Mouse (Mus musculus) ES-Bruce4 (cell line): Measurements from ENCODE around the gene Mpc1. TPM values are rescaled to one million over a fixed set of nuclear protein-coding genes. Genes with fewer than 3 reads are reported as not detected.

Experiments
- H3K27ac ChIP-seq: 2 replicates; pipeline ENCODE4 v1.5.1; 2012; ENCODE audit warnings: low read length, inconsistent platforms; ENCODE audit not compliant: insufficient read depth
- H3K27me3 ChIP-seq: 2 replicates; pipeline ENCODE4 v1.6.1; 2012; ENCODE audit warnings: mild to moderate bottlenecking, low read length, inconsistent platforms; ENCODE audit not compliant: control insufficient read depth, poor library complexity, insufficient read depth, severe bottlenecking
- H3K36me3 ChIP-seq: 2 replicates; pipeline ENCODE4 v1.6.1; 2012; ENCODE audit warnings: inconsistent platforms, mild to moderate bottlenecking, low read length, moderate library complexity; ENCODE audit not compliant: control insufficient read depth, poor library complexity, insufficient read depth, severe bottlenecking
- H3K4me1 ChIP-seq: one replicate; pipeline ENCODE4 v1.8.1; 2011; ENCODE audit warnings: low read length; ENCODE audit not compliant: control insufficient read depth, insufficient read depth
- H3K4me3 ChIP-seq: 2 replicates; pipeline ENCODE4 v1.5.1; 2011; ENCODE audit warnings: low read depth, mild to moderate bottlenecking, low read length
- H3K9ac ChIP-seq: 2 replicates; pipeline ENCODE4 v1.6.1; 2012; ENCODE audit warnings: low read depth, mild to moderate bottlenecking, inconsistent platforms; ENCODE audit not compliant: poor library complexity, severe bottlenecking
- H3K9me3 ChIP-seq: replicated peaks from 2 replicates; pipeline ENCODE4 v1.6.1; 2012; ENCODE audit warnings: mild to moderate bottlenecking, low read length, inconsistent platforms; ENCODE audit not compliant: control insufficient read depth, poor library complexity, insufficient read depth, severe bottlenecking
- CTCF ChIP-seq: IDR thresholded peaks from one replicate; pipeline ENCODE4 v1.8.1; 2011; ENCODE audit warnings: low read depth, low read length
- EP300 ChIP-seq: IDR thresholded peaks from 2 replicates; pipeline ENCODE4 v1.6.1; 2011; ENCODE audit warnings: low read depth, low read length; ENCODE audit not compliant: insufficient read depth
- POLR2A ChIP-seq: IDR thresholded peaks from one replicate; pipeline ENCODE4 v1.8.1; 2011; ENCODE audit warnings: low read length; ENCODE audit not compliant: insufficient read depth
- polyA plus RNA-seq: library from polyadenylated mRNA; stranded (reverse); fragments of >200 nt; gene quantifications from 2 replicates; pipeline ENCODE4 v1.2.4, GENCODE M21; 2011; ENCODE audit warnings: low read depth; ENCODE audit not compliant: missing spikeins, insufficient read depth, insufficient read length

Mpc1 gene
- polyA plus RNA-seq = 6.7 and 10.3 TPM in 2 replicates

DNA sequence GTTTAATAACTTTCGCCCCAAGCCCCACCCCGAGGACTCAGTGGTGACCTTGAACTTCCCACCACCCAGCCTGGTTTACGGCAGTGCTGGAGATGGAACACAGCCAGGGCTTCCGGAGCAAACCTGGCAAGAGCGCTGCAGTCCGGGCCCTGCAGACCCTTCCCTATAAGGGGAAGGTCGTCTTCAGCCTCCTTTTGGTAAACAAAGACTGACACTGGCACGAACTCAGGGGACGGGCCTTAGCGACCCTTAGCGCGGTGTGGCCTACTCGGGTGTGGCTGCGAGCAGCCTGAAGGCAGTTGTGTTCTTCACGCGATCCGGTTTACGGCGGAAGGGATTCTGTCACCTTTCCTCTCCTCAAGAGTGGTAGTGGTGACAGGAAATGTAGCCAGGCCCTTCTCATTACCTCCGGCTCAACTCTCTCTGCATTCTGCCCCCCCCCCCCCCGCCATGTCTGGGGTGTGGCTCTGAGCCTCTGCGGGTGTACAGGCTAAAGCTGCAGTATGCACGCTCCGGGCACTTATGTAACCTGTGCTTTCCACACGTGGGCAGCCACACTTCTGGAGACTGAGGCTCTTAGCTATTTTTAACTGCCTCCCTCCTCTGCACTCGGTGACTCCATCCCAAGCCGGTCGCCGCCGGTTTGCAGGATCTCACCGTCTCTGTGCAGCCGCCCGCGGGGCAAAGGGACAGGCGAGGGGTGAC is at the start of gene Mpc1:
Gene Mpc1 (plus strand): TSS at position 84 of the 705 bp plus-strand sequence.
- Histone ChIP-seq H3K27ac (peak within 1 kb of the TSS; percentile 22), H3K9me3 (no peaks in the 10 kb centered on the region), H3K4me3 (peak within 1 kb of the TSS; percentile 80), H3K9ac (peak within 1 kb of the TSS; percentile 35; the same call in 1 of the 2 replicates), H3K4me1 (no peaks in the 10 kb centered on the region), H3K27me3 (no peaks in the 10 kb centered on the region), H3K36me3 (no peaks in the 10 kb centered on the region)
- no peak for TF ChIP-seq POLR2A
- no peak for TF ChIP-seq CTCF
- TF ChIP-seq EP300 = 0 out of 2 replicates have a peak, but pooled peaks have one; percentile 39

DNA sequence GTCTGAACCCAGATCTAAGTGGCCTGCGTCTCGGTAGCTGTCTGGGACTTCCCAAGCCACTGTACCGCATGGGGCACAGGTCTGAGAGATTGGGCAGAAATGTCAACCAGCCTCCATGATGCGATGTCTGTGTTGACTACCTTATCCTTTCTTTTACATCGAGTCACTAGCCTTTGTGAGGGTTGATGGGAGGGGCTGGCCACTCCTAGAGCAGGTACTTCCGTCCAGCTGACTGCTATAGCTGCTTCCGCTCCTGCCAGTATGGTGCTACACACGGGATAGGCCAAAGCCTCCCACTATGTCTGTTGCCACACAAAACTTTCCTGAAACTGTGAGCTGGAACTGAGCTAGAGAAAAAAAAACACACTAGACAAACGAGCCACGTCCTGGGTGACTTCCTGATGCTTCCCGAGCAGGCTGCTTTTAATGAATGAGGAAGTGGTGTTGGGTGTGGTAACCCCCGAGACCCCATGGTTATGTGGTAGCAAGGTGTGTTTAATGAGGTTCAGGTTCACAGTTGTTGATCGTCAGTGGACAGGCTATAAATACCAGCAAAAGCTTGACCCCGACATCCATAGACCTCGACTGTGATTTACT is 49.0 kb upstream of the Mpc1 start:
- no peaks in the 10 kb centered on the region for H3K9me3 ChIP-seq
- H3K36me3 ChIP-seq = no peaks in the 10 kb centered on the region
- TF ChIP-seq EP300 = no peak
- no peak for TF ChIP-seq POLR2A
- TF ChIP-seq CTCF = no peak
- peaks cover 2% of the 10 kb centered on the region for H3K4me1 ChIP-seq
- no peak overlapping the region for H3K4me3 ChIP-seq
- no peaks in the 10 kb centered on the region for H3K27me3 ChIP-seq
- H3K9ac ChIP-seq = no peak overlapping the region
- no peak overlapping the region for H3K27ac ChIP-seq

DNA sequence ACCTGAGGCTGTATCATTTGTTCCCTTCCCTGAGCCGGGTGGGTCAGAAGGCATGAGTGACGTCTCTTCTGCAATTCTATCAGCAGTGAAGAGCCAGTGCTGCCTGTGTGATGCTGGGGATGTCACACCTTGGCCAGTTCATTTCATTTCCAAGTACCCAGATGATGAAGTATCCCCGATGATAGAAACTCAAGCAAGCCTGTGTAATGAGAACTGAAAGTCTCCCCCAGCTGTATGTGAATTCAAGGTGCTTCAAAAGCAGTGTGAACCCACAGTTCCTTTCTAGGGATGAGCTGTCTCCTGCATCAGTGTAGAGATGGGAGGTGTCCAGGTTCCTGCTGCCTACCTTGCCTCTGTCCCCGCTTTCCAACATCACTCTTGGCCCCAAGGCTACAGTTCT is 48.2 kb upstream of the Mpc1 start:
- H3K4me1 ChIP-seq = peaks cover 4% of the 10 kb centered on the region
- no peak for TF ChIP-seq EP300
- no peak for TF ChIP-seq POLR2A
- TF ChIP-seq CTCF = no peak
- no peaks in the 10 kb centered on the region for H3K9me3 ChIP-seq
- H3K27me3 ChIP-seq = no peaks in the 10 kb centered on the region
- H3K36me3 ChIP-seq = no peaks in the 10 kb centered on the region
- no peak overlapping the region for H3K4me3 ChIP-seq
- H3K27ac ChIP-seq = no peak overlapping the region
- no peak overlapping the region for H3K9ac ChIP-seq

DNA sequence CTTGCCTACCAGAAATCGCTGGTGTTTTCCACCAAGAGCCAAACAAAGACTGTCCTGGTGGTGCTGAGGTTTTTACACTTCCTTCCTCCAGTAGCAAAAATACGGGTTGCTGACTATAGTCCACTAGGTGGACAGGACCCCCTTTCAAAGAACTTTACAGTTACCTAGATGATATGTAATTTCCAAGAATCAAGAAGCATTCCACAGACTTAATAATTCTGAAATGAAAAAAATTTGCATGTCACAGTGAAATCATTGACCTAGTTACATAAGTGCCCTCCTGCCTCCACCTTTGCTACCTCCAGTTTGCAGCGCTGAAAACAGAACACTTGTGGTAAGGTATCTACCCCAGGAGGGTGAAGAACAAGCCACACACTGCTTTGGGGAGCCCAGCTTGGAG is 47.0 kb upstream of the Mpc1 start, which contains the start of gene Ccr6:
Gene Ccr6 (plus strand): TSS at position 301 of the 400 bp plus-strand sequence.
- Histone ChIP-seq H3K27me3 (no peaks in the 10 kb centered on the region), H3K9ac (no peak within 1 kb of the TSS), H3K27ac (no peak within 1 kb of the TSS), H3K4me3 (no peak within 1 kb of the TSS), H3K4me1 (peaks cover 9% of the 10 kb centered on the region), H3K9me3 (no peaks in the 10 kb centered on the region), H3K36me3 (no peaks in the 10 kb centered on the region)
- TF ChIP-seq EP300 = no peak
- no peak for TF ChIP-seq POLR2A
- no peak for TF ChIP-seq CTCF

DNA sequence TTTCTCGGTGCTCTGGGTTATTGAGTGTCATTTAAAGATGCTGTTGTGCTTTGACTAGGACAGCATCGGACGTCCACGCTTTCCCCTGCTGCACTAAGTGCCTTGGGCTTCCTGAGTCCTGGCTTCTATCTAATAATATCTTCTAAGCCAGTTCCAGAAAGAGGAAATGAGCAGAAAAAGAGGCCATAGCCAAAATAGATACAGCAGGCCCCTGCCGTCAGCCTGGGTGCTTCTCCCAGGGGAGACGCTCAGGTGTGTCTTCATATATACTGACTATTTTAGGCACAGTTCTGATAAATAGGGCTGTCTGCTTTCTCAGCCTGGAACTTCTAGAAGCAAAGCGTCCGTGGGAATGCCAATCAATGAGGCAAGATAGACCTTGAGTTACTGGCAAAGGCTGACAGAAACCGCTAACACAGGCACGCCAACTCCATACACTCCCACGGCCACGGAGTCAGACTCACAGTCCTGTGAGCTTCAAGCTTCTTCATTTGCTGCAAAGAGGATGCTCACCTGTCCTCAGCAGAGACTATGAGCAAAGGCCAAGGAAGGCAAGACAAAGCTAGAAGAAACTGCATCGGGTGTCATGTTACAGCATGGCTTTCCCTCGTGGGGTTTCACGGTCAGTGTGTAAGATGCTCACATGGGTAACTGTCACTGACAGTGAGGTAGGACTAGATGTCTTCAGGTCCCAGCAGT is 44.5 kb upstream of the Mpc1 start:
- Histone ChIP-seq H3K27ac (no peak overlapping the region), H3K36me3 (no peaks in the 10 kb centered on the region), H3K4me1 (peaks cover 10% of the 10 kb centered on the region), H3K27me3 (no peaks in the 10 kb centered on the region), H3K4me3 (no peak overlapping the region), H3K9me3 (no peaks in the 10 kb centered on the region), H3K9ac (no peak overlapping the region)
- TF ChIP-seq EP300 (no peak), CTCF (no peak), POLR2A (no peak)

- Histone ChIP-seq H3K4me1 (peaks cover 9% of the 10 kb centered on the region), H3K36me3 (no peaks in the 10 kb centered on the region), H3K27me3 (no peaks in the 10 kb centered on the region), H3K9me3 (no peaks in the 10 kb centered on the region), H3K9ac (no peak overlapping the region), H3K4me3 (no peak overlapping the region), H3K27ac (no peak overlapping the region)
- TF ChIP-seq CTCF = no peak
- TF ChIP-seq POLR2A = no peak
- TF ChIP-seq EP300 = 0 out of 2 replicates have a peak, but pooled peaks have one; percentile 19
Measured at GRCm38 (mm10) chr17:8239561-8239960, 43.1 kb upstream of the Mpc1 start.
